Mouse (Mus musculus): Measurements from ENCODE around the gene Mob3c. TPM values are rescaled to one million over a fixed set of nuclear protein-coding genes. Genes with fewer than 3 reads are reported as not detected.

The Mob3c gene
- 4.0 and 8.3 TPM in 2 replicates for total RNA-seq (2012; rRNA removed)

DNA sequence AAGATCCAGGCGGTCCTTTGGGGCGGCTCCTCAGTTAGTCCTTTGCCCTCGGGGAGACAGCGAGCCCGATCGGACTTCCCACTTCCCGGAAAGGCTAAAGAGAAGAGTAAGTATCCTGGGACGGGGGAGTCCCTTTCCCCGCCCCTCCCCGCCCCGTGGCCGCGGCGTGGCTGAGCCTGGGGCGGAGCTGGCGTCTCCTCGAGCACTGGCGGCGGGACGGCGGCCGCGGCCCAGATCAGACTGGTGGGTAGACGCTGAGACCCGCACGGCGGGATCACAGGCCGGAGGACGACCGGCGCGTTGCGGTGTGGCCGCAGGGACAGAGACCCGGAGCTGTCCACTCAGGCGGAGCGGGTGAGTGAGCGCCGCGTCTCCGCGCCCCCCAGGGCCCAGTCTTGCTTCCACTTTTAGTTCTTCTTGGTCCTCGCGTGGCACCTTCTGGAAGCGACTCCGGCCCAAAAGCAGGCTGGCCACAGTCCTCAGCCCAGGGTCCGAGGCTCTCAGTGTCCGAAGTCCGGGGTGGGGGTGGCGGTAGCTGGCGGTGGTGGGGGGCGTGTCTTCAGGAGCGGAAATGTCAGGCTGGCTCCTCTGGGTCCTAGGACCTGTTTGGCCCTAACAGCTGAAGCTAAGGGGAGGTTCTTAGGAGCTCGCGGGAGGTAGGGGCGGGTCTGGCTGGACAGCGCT, at the start of gene Mob3c:
Gene Mob3c (plus strand): TSS at position 205 of the 684 bp plus-strand sequence.
- Histone ChIP-seq H3K36me3 (ENCODE audit: control insufficient read depth, insufficient read depth, low read length, poor library complexity, severe bottlenecking) (no peaks in the 10 kb centered on the region), H3K4me1 (ENCODE audit: control insufficient read depth in 2 of 2, insufficient read depth in 2 of 2, low read length in 2 of 2, poor library complexity in 1 of 2) (peaks cover 5 to 13% of the 10 kb centered on the region in 2 experiments; a peak in 2 of 4 replicates), H3K9me3 (ENCODE audit: control insufficient read depth, insufficient read depth, low read depth, low read length) (no peaks in the 10 kb centered on the region), H3K9ac (ENCODE audit: insufficient read depth, low read depth, low read length, poor library complexity, severe bottlenecking) (peak within 1 kb of the TSS; percentile 74), H3K27ac (ENCODE audit: insufficient read depth, low read depth, low read length, poor library complexity, severe bottlenecking) (peak within 1 kb of the TSS; percentile 15; the same call in 1 of the 2 replicates), H3K4me3 (ENCODE audit: insufficient read depth in 1 of 2, low read depth in 1 of 2, low read length in 2 of 2, poor library complexity in 1 of 2, severe bottlenecking in 1 of 2) (peak within 1 kb of the TSS; percentile 87)
- in situ Hi-C loops (cut with MboI; ENCODE audit: low sequenced_read_pairs in 2 of 2, unreplicated experiment in 2 of 2), result no loop called here
- no peak for TF ChIP-seq CHD2 (IDR thresholded peaks at IDR 0.05; ENCODE audit: low read depth, low read length)
- no peak for TF ChIP-seq MAFK (IDR thresholded peaks at IDR 0.05; ENCODE audit: insufficient read depth, low read depth, low read length)
- TF ChIP-seq ZNF384 (IDR thresholded peaks at IDR 0.05; ENCODE audit: low read depth, low read length), result no peak
- TF ChIP-seq ZC3H11A (IDR thresholded peaks at IDR 0.05; ENCODE audit: borderline replicate concordance, low read depth, low read length), result no peak
- TF ChIP-seq HCFC1 (IDR thresholded peaks at IDR 0.05; ENCODE audit: borderline replicate concordance, insufficient read depth, low read length), result no peak
- DNase-seq (ENCODE audit: low read depth, low spot score), result peak; percentile 55

DNA sequence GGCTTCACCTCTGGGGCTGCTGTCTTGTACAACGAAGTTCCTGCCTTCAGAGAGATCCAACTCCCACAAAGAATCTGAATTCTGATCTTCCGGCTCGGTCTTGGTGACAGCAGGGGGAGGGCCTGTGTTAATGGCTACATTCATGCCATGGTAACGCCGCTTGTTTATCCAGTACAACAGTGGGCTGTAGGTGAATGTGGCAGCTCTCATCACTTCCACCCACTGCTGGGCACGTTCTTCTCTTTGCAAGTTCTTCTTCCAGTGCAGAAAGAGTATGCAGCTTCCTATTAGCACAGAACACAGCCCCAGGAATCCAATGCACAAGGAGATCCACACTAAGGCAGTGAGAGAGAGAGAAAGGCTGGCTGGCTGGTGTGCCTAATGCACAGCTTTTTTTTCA, 47.6 kb upstream of the Mob3c start:
- no peak overlapping the region for H3K9ac ChIP-seq (ENCODE audit: insufficient read depth, low read depth, low read length, poor library complexity, severe bottlenecking)
- TF ChIP-seq ZNF384 (IDR thresholded peaks at IDR 0.05; ENCODE audit: low read depth, low read length) (no peak), CHD2 (IDR thresholded peaks at IDR 0.05; ENCODE audit: low read depth, low read length) (no peak), HCFC1 (IDR thresholded peaks at IDR 0.05; ENCODE audit: borderline replicate concordance, insufficient read depth, low read length) (no peak), ZC3H11A (IDR thresholded peaks at IDR 0.05; ENCODE audit: borderline replicate concordance, low read depth, low read length) (no peak), MAFK (IDR thresholded peaks at IDR 0.05; ENCODE audit: insufficient read depth, low read depth, low read length) (no peak)
- peaks cover 0 to 3% of the 10 kb centered on the region in 2 experiments; a peak in 1 of 4 replicates for H3K4me1 ChIP-seq (ENCODE audit: control insufficient read depth in 2 of 2, insufficient read depth in 2 of 2, low read length in 2 of 2, poor library complexity in 1 of 2)
- in situ Hi-C loops (cut with MboI; ENCODE audit: low sequenced_read_pairs in 2 of 2, unreplicated experiment in 2 of 2), result no loop called here
- DNase-seq (ENCODE audit: low read depth, low spot score), result no peak
- 0 out of 2 replicates have a peak, but pooled peaks cover 2% of the 10 kb centered on the region for H3K36me3 ChIP-seq (ENCODE audit: control insufficient read depth, insufficient read depth, low read length, poor library complexity, severe bottlenecking)
- H3K4me3 ChIP-seq (ENCODE audit: insufficient read depth in 1 of 2, low read depth in 1 of 2, low read length in 2 of 2, poor library complexity in 1 of 2, severe bottlenecking in 1 of 2), result no peak overlapping the region
- H3K27ac ChIP-seq (ENCODE audit: insufficient read depth, low read depth, low read length, poor library complexity, severe bottlenecking), result no peak overlapping the region
- no peaks in the 10 kb centered on the region for H3K9me3 ChIP-seq (ENCODE audit: control insufficient read depth, insufficient read depth, low read depth, low read length)

DNA sequence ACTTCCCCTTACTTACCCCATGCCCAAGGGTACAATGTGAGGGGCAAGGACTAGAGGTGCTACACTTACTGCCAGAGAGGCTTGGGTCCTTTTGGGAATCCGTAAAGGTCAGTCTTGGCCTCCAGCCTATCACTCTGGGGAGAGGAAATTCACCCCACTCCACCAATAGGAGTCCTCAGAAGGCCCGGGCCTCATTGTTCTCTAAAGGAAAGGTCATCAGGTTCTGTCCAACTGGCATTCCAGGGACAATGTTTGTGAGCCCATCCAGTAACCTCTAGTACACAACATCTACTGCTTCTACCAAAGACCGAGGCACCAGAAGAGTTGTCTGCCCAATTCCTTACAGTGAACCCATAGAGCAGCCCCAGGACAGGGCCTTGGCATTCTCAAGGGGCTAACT, 47.0 kb upstream of the Mob3c start, which contains the start of gene Tex38:
Gene Tex38 (minus strand): TSS at position 101 of the 400 bp plus-strand sequence.
- in situ Hi-C loops (cut with MboI; ENCODE audit: low sequenced_read_pairs in 2 of 2, unreplicated experiment in 2 of 2), result no loop called here
- DNase-seq (ENCODE audit: low read depth, low spot score), result no peak
- H3K4me3 ChIP-seq (ENCODE audit: insufficient read depth in 1 of 2, low read depth in 1 of 2, low read length in 2 of 2, poor library complexity in 1 of 2, severe bottlenecking in 1 of 2), result no peak within 1 kb of the TSS
- H3K27ac ChIP-seq (ENCODE audit: insufficient read depth, low read depth, low read length, poor library complexity, severe bottlenecking), result no peak within 1 kb of the TSS
- H3K9ac ChIP-seq (ENCODE audit: insufficient read depth, low read depth, low read length, poor library complexity, severe bottlenecking), result no peak within 1 kb of the TSS
- H3K36me3 ChIP-seq (ENCODE audit: control insufficient read depth, insufficient read depth, low read length, poor library complexity, severe bottlenecking), result 0 out of 2 replicates have a peak, but pooled peaks cover 2% of the 10 kb centered on the region
- no peak for TF ChIP-seq CHD2 (IDR thresholded peaks at IDR 0.05; ENCODE audit: low read depth, low read length)
- TF ChIP-seq HCFC1 (IDR thresholded peaks at IDR 0.05; ENCODE audit: borderline replicate concordance, insufficient read depth, low read length), result no peak
- TF ChIP-seq ZC3H11A (IDR thresholded peaks at IDR 0.05; ENCODE audit: borderline replicate concordance, low read depth, low read length), result no peak
- no peak for TF ChIP-seq MAFK (IDR thresholded peaks at IDR 0.05; ENCODE audit: insufficient read depth, low read depth, low read length)
- no peak for TF ChIP-seq ZNF384 (IDR thresholded peaks at IDR 0.05; ENCODE audit: low read depth, low read length)
- H3K4me1 ChIP-seq (ENCODE audit: control insufficient read depth in 2 of 2, insufficient read depth in 2 of 2, low read length in 2 of 2, poor library complexity in 1 of 2), result peaks cover 0 to 5% of the 10 kb centered on the region in 2 experiments; a peak in 2 of 4 replicates
- H3K9me3 ChIP-seq (ENCODE audit: control insufficient read depth, insufficient read depth, low read depth, low read length), result no peaks in the 10 kb centered on the region

DNA sequence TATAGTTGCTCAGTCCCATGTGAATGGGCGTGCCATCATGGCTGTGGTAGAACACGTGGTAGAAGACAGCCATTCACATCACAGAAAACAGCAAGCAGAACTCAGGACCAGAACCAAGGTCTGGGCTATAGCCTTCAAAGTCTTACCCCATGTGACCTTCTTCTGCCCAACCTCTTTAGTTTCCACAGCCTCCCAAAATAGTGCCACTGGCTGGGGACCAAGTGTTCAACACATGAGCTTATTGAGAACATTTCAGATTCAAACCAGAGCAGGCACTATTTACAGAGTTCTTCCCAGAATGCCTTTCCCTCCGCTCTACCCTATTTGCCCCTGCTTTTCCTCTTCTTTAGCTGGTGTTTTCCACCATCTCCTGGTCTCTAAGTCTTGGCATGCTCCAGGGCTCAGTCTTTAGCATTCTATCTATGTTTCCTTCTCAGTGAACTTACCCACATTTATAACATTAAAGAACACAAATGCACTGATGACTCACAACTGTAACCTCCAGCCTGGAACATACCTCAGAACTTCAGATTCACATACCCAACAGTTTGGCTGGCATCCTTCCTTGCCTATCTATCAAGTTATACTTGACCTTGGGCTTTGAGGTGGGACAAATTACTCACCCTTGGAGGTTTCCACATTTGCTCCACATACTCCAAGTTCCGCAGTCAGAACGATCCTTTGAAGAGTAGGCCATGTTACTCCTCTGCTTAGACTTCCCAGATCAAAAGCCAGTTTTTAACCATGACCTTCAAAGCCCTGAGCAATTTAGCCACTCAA, 45.7 kb upstream of the Mob3c start:
- peaks cover 0 to 6% of the 10 kb centered on the region in 2 experiments; a peak in 2 of 4 replicates for H3K4me1 ChIP-seq (ENCODE audit: control insufficient read depth in 2 of 2, insufficient read depth in 2 of 2, low read length in 2 of 2, poor library complexity in 1 of 2)
- H3K4me3 ChIP-seq (ENCODE audit: insufficient read depth in 1 of 2, low read depth in 1 of 2, low read length in 2 of 2, poor library complexity in 1 of 2, severe bottlenecking in 1 of 2), result no peak overlapping the region
- H3K36me3 ChIP-seq (ENCODE audit: control insufficient read depth, insufficient read depth, low read length, poor library complexity, severe bottlenecking), result peaks cover 4% of the 10 kb centered on the region; the same call in 1 of the 2 replicates
- no peaks in the 10 kb centered on the region for H3K9me3 ChIP-seq (ENCODE audit: control insufficient read depth, insufficient read depth, low read depth, low read length)
- no peak for DNase-seq (ENCODE audit: low read depth, low spot score)
- H3K27ac ChIP-seq (ENCODE audit: insufficient read depth, low read depth, low read length, poor library complexity, severe bottlenecking), result no peak overlapping the region
- in situ Hi-C loops (cut with MboI; ENCODE audit: low sequenced_read_pairs in 2 of 2, unreplicated experiment in 2 of 2), result no loop called here
- no peak overlapping the region for H3K9ac ChIP-seq (ENCODE audit: insufficient read depth, low read depth, low read length, poor library complexity, severe bottlenecking)
- no peak for TF ChIP-seq ZNF384 (IDR thresholded peaks at IDR 0.05; ENCODE audit: low read depth, low read length)
- no peak for TF ChIP-seq CHD2 (IDR thresholded peaks at IDR 0.05; ENCODE audit: low read depth, low read length)
- TF ChIP-seq HCFC1 (IDR thresholded peaks at IDR 0.05; ENCODE audit: borderline replicate concordance, insufficient read depth, low read length), result no peak
- no peak for TF ChIP-seq MAFK (IDR thresholded peaks at IDR 0.05; ENCODE audit: insufficient read depth, low read depth, low read length)
- no peak for TF ChIP-seq ZC3H11A (IDR thresholded peaks at IDR 0.05; ENCODE audit: borderline replicate concordance, low read depth, low read length)
